Mouse (Mus musculus) adrenal gland, postnatal 36 days (tissue): ENCODE results near the gene Arid1b. TPM values are rescaled to one million over a fixed set of nuclear protein-coding genes. Genes with fewer than 3 reads are reported as not detected.
A peak's percentile ranks its signal among the peaks of the same experiment; 100 is the strongest.

Experiments
- DNase-seq, 2 experiments: peaks; one replicate each; pipeline ENCODE4 v3.0.0; 2021; ENCODE audit warnings: mixed read lengths in 1 of 2
- total RNA-seq, 2 experiments: library from RNA; stranded (reverse); gene quantifications; 2 replicates each; pipeline ENCODE4 v1.2.3; 2021

Gene Arid1b
- total RNA-seq, 2 experiments from 2014 or later = 58.6 to 65.2 TPM

- no peak for DNase-seq
These were observed 27.3 kb downstream of the Arid1b start for GRCm38 (mm10) chr17:5021303-5022003.

- DNase-seq = no peak
These were observed 27.9 kb downstream of the Arid1b start for GRCm38 (mm10) chr17:5022019-5022544.

GRCm38 (mm10) chr17:5023745-5024144, 29.6 kb downstream of the Arid1b start:
- no peak for DNase-seq

GRCm38 (mm10) chr17:5025400-5025799, 31.3 kb downstream of the Arid1b start:
- no peak for DNase-seq

- no peak for DNase-seq
These were observed 32.4 kb downstream of the Arid1b start for GRCm38 (mm10) chr17:5026578-5026977.

GRCm38 (mm10) chr17:5029148-5029547, 35.0 kb downstream of the Arid1b start:
- DNase-seq = peak in 1 of 2 experiments; percentile 41

GRCm38 (mm10) chr17:5030290-5030689, 36.2 kb downstream of the Arid1b start:
- DNase-seq = no peak

- DNase-seq = no peak
These were observed 39.2 kb downstream of the Arid1b start for GRCm38 (mm10) chr17:5033346-5033745.

- DNase-seq = no peak
These were observed 40.1 kb downstream of the Arid1b start for GRCm38 (mm10) chr17:5034201-5034600.

GRCm38 (mm10) chr17:5036200-5036835, 42.2 kb downstream of the Arid1b start:
- no peak for DNase-seq

GRCm38 (mm10) chr17:5037199-5037598, 43.1 kb downstream of the Arid1b start:
- DNase-seq = no peak

GRCm38 (mm10) chr17:5039826-5040225, 45.7 kb downstream of the Arid1b start:
- peak; percentile 51 to 66 for DNase-seq

GRCm38 (mm10) chr17:5043871-5044270, 49.7 kb downstream of the Arid1b start:
- no peak for DNase-seq

GRCm38 (mm10) chr17:5045613-5046012, 51.5 kb downstream of the Arid1b start:
- no peak for DNase-seq

- no peak for DNase-seq
These were observed 53.2 kb downstream of the Arid1b start for GRCm38 (mm10) chr17:5047373-5047772.

GRCm38 (mm10) chr17:5050266-5050665, 56.1 kb downstream of the Arid1b start:
- DNase-seq = no peak

- no peak for DNase-seq
These were observed 56.9 kb downstream of the Arid1b start for GRCm38 (mm10) chr17:5050970-5051530.

- no peak for DNase-seq
These were observed 58.1 kb downstream of the Arid1b start for GRCm38 (mm10) chr17:5052091-5052799.

GRCm38 (mm10) chr17:5052800-5053179, 58.7 kb downstream of the Arid1b start:
- no peak for DNase-seq

- no peak for DNase-seq
These were observed 59.1 kb downstream of the Arid1b start for GRCm38 (mm10) chr17:5053201-5053600.

GRCm38 (mm10) chr17:5055412-5055811, 61.3 kb downstream of the Arid1b start:
- DNase-seq = no peak

- DNase-seq = no peak
These were observed 62.5 kb downstream of the Arid1b start for GRCm38 (mm10) chr17:5056654-5057053.

GRCm38 (mm10) chr17:5057286-5057685, 63.2 kb downstream of the Arid1b start:
- DNase-seq = no peak
